Mouse (Mus musculus) forebrain, embryonic 14.5 days (tissue): ENCODE data around the gene Pogk. TPM values are rescaled to one million over a fixed set of nuclear protein-coding genes. Genes with fewer than 3 reads are reported as not detected.

Source experiments
- ATAC-seq: fragments of 200-750 bp; cut with Nextera tagmentation; 2 replicates; pipeline ENCODE4 v1.8.0; 2017; ENCODE audit warnings: mild to moderate bottlenecking, moderate library complexity
- DNase-seq: peaks from one replicate; pipeline ENCODE4 v3.0.0-alpha.2; 2015; ENCODE audit warnings: low spot score
- H3K27ac ChIP-seq: fragments of 300-500 bp; sonication (generic); 2 replicates; pipeline ENCODE4 v1.5.1; 2014; ENCODE audit warnings: low read depth, mild to moderate bottlenecking, control low read depth, low read length, moderate library complexity
- H3K27me3 ChIP-seq: fragments of 300-500 bp; sonication (generic); replicated peaks from 2 replicates; pipeline ENCODE4 v1.6.1; 2014; ENCODE audit warnings: low read length, control low read depth, mixed read lengths; ENCODE audit not compliant: control insufficient read depth, insufficient read depth
- H3K36me3 ChIP-seq: fragments of 300-500 bp; sonication (generic); 2 replicates; pipeline ENCODE4 v1.6.1; 2014; ENCODE audit warnings: low read length, control low read depth; ENCODE audit not compliant: control insufficient read depth, insufficient read depth
- H3K4me1 ChIP-seq: fragments of 300-500 bp; sonication (generic); 2 replicates; pipeline ENCODE4 v1.6.1; 2014; ENCODE audit warnings: antibody characterized with exemption, low read length, control low read depth; ENCODE audit not compliant: control insufficient read depth, insufficient read depth
- H3K4me2 ChIP-seq: fragments of 300-500 bp; sonication (generic); 2 replicates; pipeline ENCODE4 v1.6.1; 2014; ENCODE audit warnings: mild to moderate bottlenecking, control low read depth, low read length
- H3K4me3 ChIP-seq: fragments of 300-500 bp; sonication (generic); 2 replicates; pipeline ENCODE4 v1.5.1; 2014; ENCODE audit warnings: low read depth, low read length, control low read depth
- H3K9ac ChIP-seq: fragments of 300-500 bp; sonication (generic); 2 replicates; pipeline ENCODE4 v1.6.1; 2014; ENCODE audit warnings: mild to moderate bottlenecking, low read length, control low read depth, moderate library complexity
- H3K9me3 ChIP-seq: fragments of 300-500 bp; sonication (generic); replicated peaks from 2 replicates; pipeline ENCODE4 v1.6.1; 2016; ENCODE audit warnings: low read length, control low read depth, mixed read lengths; ENCODE audit not compliant: control insufficient read depth
- WGBS: fragments of 180-500 bp; shearing (Covaris S2); extraction: QIAGEN DNeasy Blood & Tissue Kit; methylation state at CpG from one replicate; pipeline ENCODE4 v1.1.7; 2014; 5-methylcytosine and 5-hydroxymethylcytosine counted together
- polyA plus RNA-seq: library from polyadenylated mRNA; unstranded; fragments of >200 nt; fragmentation: Nextera tagmentation; extraction: Ambion mirVana; gene quantifications from 2 replicates; pipeline ENCODE4 v1.2.1, GENCODE M21; 2014

Gene Pogk
- polyA plus RNA-seq, 1 experiment from 2014 or later: 34.0 TPM

DNA sequence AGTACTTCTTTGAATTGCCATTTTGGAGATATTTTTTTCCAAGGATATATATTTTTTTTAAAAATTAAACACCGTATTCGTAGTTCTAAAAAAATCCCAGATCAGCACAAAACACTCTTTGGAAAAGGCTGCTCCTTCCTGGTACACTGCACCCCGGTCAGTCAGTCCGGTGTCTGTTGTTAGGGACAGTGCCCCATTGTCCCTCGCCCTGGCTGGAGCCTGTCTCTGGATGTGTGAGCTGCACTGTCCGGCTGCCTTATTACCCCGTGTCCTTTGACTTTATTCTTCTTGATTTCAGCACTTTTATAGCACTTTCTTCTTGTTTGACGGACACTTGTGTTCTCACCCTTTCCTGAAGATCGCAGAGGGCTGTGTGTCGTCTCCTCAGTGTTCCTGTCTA is 25.0 kb downstream of the Pogk start:
- no peak overlapping the region for H3K4me3 ChIP-seq
- ATAC-seq (no peak), DNase-seq (no peak)
- no peak overlapping the region for H3K4me2 ChIP-seq
- peaks cover 70% of the 10 kb centered on the region for H3K36me3 ChIP-seq
- H3K27ac ChIP-seq: no peak overlapping the region
- WGBS: 95% methylated on average over 10 of the region's 10 CpGs
- no peaks in the 10 kb centered on the region for H3K9me3 ChIP-seq
- H3K9ac ChIP-seq: no peak overlapping the region
- peaks cover 10% of the 10 kb centered on the region for H3K4me1 ChIP-seq
- no peaks in the 10 kb centered on the region for H3K27me3 ChIP-seq

DNA sequence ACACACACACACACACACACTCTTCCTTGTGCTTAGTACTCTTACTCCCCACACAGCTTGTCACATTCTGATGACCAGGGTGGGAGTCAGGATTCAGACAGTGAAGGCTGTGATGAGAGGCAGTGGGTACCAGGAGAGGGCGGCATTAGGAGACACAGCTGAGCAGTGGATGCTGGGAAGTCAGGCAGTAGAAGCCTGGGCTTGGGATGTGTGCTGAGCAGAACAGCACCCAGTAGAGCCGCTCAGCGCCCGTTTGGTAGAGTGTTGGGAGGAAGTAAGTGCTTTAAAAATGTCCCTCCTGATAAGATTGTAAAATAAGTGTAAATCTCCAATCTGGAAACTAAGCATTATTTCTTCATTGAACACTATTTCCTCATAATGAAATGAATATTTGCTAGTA is 27.0 kb downstream of the Pogk start:
- Histone ChIP-seq H3K9me3 (no peaks in the 10 kb centered on the region), H3K36me3 (peaks cover 50% of the 10 kb centered on the region), H3K27me3 (no peaks in the 10 kb centered on the region), H3K4me3 (no peak overlapping the region), H3K9ac (no peak overlapping the region), H3K4me2 (no peak overlapping the region), H3K4me1 (peaks cover 10% of the 10 kb centered on the region), H3K27ac (no peak overlapping the region)
- ATAC-seq (no peak), DNase-seq (no peak)
- 84% methylated on average over 4 of the region's 4 CpGs for WGBS

GRCm38 (mm10) chr1:166381821-166382220 is 27.8 kb downstream of the Pogk start:
- WGBS: 82% methylated on average over 5 of the region's 5 CpGs
- DNase-seq: no peak
- Histone ChIP-seq H3K9me3 (no peaks in the 10 kb centered on the region), H3K9ac (no peak overlapping the region), H3K4me3 (no peak overlapping the region), H3K27me3 (no peaks in the 10 kb centered on the region), H3K4me1 (peaks cover 10% of the 10 kb centered on the region), H3K36me3 (peaks cover 42% of the 10 kb centered on the region), H3K27ac (no peak overlapping the region), H3K4me2 (no peak overlapping the region)
- no peak for ATAC-seq

- Histone ChIP-seq H3K4me2 (peak overlapping the region; percentile 60), H3K27me3 (no peaks in the 10 kb centered on the region), H3K36me3 (peaks cover 37% of the 10 kb centered on the region), H3K27ac (no peak overlapping the region), H3K4me3 (no peak overlapping the region), H3K9me3 (no peaks in the 10 kb centered on the region), H3K9ac (peak overlapping the region; percentile 40; the same call in 1 of the 2 replicates), H3K4me1 (peaks cover 10% of the 10 kb centered on the region)
- DNase-seq: no peak
- ATAC-seq: no peak
- WGBS: 89% methylated on average over 10 of the region's 10 CpGs
Measured at GRCm38 (mm10) chr1:166381336-166381735, 28.3 kb downstream of the Pogk start.

- WGBS: 2% methylated on average over 38 of the region's 41 CpGs
- peak overlapping the region; percentile 99 for H3K9ac ChIP-seq
- peaks cover 21% of the 10 kb centered on the region for H3K36me3 ChIP-seq
- peak overlapping the region; percentile 60 for H3K4me2 ChIP-seq
- H3K27me3 ChIP-seq: no peaks in the 10 kb centered on the region
- H3K27ac ChIP-seq: peak overlapping the region; percentile 86
- peak; percentile 85 for DNase-seq
- H3K4me3 ChIP-seq: peak overlapping the region; percentile 94
- H3K4me1 ChIP-seq: peaks cover 10% of the 10 kb centered on the region
- ATAC-seq: peak; percentile 49
- H3K9me3 ChIP-seq: no peaks in the 10 kb centered on the region
Measured at GRCm38 (mm10) chr1:166379630-166380231, 29.9 kb downstream of the Pogk start.

DNA sequence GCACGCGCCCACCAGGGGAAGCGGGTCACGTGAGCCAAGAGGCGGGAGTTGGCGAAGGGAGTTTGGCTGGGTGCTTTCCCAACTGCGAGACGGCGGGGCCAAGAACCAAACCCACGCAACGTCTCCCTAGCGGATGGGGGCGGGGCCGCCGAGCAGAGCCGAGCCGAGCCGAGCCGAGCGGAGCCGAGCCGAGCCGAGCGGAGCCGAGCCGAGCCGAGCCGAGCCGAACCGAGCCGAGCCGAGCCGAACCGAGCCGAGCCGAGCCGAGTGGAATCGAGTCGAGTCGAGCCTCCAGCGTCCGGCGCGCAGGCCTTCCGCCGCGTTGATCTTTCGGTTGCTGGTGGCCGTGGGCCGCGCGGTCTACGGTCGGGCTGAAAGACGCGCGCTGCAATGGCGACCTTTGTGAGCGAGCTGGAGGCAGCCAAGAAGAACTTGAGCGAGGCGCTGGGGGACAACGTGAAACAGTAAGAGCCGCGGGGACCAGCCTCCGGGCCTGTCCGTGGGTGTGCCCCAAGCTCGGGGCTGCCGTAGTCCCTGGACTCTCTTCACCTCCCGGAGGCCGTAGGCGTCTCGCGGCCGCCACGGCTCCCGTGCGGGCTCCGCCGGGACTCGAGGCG is 30.5 kb downstream of the Pogk start, which contains the start of gene Tada1:
TSS of gene Tada1 (plus strand) at position 85 of the 617 bp plus-strand sequence.
- peak within 1 kb of the TSS; percentile 66 for H3K4me2 ChIP-seq
- no peaks in the 10 kb centered on the region for H3K9me3 ChIP-seq
- ATAC-seq (peak; percentile 94), DNase-seq (peak; percentile 96)
- H3K36me3 ChIP-seq: peaks cover 16% of the 10 kb centered on the region
- peak within 1 kb of the TSS; percentile 99 for H3K9ac ChIP-seq
- H3K27me3 ChIP-seq: no peaks in the 10 kb centered on the region
- H3K4me3 ChIP-seq: peak within 1 kb of the TSS; percentile 94
- peak within 1 kb of the TSS; percentile 86 for H3K27ac ChIP-seq
- WGBS: under 1% methylated on average over 80 of the region's 81 CpGs
- H3K4me1 ChIP-seq: peaks cover 10% of the 10 kb centered on the region

DNA sequence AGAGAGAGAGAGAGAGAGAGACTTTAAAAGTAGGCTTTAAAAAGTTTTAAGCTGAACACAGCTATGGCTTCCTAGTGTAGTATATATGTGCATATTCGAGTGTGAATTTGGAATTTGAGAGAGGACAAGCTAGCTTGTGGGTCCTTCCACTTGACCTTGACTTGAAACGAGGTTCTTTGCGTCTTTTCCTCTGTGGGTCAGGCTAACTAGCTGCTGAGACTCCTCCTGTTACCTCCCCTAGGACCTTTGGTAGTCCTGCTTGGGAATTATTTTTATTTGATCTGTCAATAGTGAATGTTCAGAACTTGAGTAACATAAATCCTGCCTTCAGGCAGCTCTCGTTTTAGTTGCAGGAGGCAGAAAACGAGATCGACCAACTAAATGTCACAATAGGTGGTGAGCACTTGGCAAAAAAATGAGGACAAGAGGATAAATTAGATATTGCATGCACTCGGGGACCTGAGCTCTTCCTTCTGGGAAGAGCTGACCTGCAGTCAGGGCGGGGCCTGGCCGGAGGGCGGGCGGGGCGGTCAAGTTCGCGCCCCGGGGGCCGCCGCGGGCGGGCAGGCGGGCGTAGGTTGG is 31.1 kb downstream of the Pogk start:
- no peaks in the 10 kb centered on the region for H3K9me3 ChIP-seq
- DNase-seq (no peak), ATAC-seq (no peak; the same call in 1 of the 2 replicates)
- peaks cover 11% of the 10 kb centered on the region for H3K36me3 ChIP-seq
- peak overlapping the region; percentile 66 for H3K4me2 ChIP-seq
- H3K4me3 ChIP-seq: peak overlapping the region; percentile 94
- WGBS: 7% methylated on average over 21 of the region's 21 CpGs
- H3K4me1 ChIP-seq: peaks cover 10% of the 10 kb centered on the region
- H3K9ac ChIP-seq: peak overlapping the region; percentile 77
- no peaks in the 10 kb centered on the region for H3K27me3 ChIP-seq
- H3K27ac ChIP-seq: peak overlapping the region; percentile 48; the same call in 1 of the 2 replicates

GRCm38 (mm10) chr1:166377171-166377570 is 32.5 kb downstream of the Pogk start:
- Histone ChIP-seq H3K4me2 (no peak overlapping the region), H3K9me3 (no peaks in the 10 kb centered on the region), H3K36me3 (peaks cover under 1% of the 10 kb centered on the region; the same call in 1 of the 2 replicates), H3K27ac (no peak overlapping the region), H3K9ac (no peak overlapping the region), H3K4me1 (peaks cover 10% of the 10 kb centered on the region), H3K4me3 (no peak overlapping the region), H3K27me3 (no peaks in the 10 kb centered on the region)
- ATAC-seq (no peak), DNase-seq (no peak)
- 79% methylated on average over 6 of the region's 6 CpGs for WGBS

DNA sequence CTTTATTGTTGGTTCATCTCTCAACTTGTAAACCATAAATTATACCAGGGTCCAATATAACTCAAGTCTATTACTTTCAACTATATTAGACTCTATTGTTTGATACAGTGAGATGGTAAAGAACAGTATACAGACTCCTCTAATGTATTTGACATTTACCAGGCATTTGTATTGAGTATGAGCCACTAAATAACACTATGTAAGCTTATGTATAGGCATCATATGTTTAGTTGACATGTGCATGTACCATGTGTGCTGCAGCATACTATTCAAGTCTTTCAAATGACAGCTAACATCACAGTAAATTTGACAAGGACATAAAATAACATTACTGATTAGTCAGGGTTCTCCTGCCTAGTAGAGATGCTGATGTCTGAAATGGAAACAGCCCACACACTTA is 46.5 kb downstream of the Pogk start:
- H3K27ac ChIP-seq: no peak overlapping the region
- H3K36me3 ChIP-seq: no peaks in the 10 kb centered on the region
- DNase-seq: no peak
- no peak overlapping the region for H3K4me2 ChIP-seq
- no peak overlapping the region for H3K4me3 ChIP-seq
- ATAC-seq: no peak
- no peaks in the 10 kb centered on the region for H3K27me3 ChIP-seq
- H3K9me3 ChIP-seq: no peaks in the 10 kb centered on the region
- H3K9ac ChIP-seq: no peak overlapping the region
- no peaks in the 10 kb centered on the region for H3K4me1 ChIP-seq
